Mouse (Mus musculus) kidney, postnatal 25 days (tissue): ENCODE measurements at regions not wholly inside any gene's neighbourhood (a gene's known extent, or its start where the extent isn't known, plus 50 kb on each side); places are given as distances from the start of the nearest gene placed in this dataset.

Experiments
- DNase-seq, 2 experiments: peaks; one replicate each; pipeline ENCODE4 v3.0.0; 2021; ENCODE audit warnings: mixed read lengths in 2 of 2

- DNase-seq, result no peak
These were observed 507.7 kb downstream of the Zbbx start for GRCm38 (mm10) chr3:74657170-74657569.

GRCm38 (mm10) chr3:74632623-74633022 is 532.2 kb downstream of the Zbbx start:
- DNase-seq, result no peak

- no peak for DNase-seq
These were observed 563.4 kb downstream of the Zbbx start for GRCm38 (mm10) chr3:74601328-74602007.

GRCm38 (mm10) chr3:74588703-74589362 is 576.0 kb downstream of the Zbbx start:
- DNase-seq, result no peak

GRCm38 (mm10) chr3:74565176-74565575 is 599.7 kb downstream of the Zbbx start:
- no peak for DNase-seq

- DNase-seq, result peak in 1 of 2 experiments; percentile 30
These were observed 630.0 kb downstream of the Zbbx start for GRCm38 (mm10) chr3:74534795-74535194.

- DNase-seq, result peak; percentile 3 to 36
These were observed 630.7 kb downstream of the Zbbx start for GRCm38 (mm10) chr3:74534006-74534698.

GRCm38 (mm10) chr3:74483741-74484140 is 681.1 kb downstream of the Zbbx start:
- DNase-seq, result no peak
